Mouse (Mus musculus) olfactory bulb, adult 2 months (tissue): ENCODE measurements at regions not wholly inside any gene's neighbourhood (a gene's known extent, or its start where the extent isn't known, plus 50 kb on each side); places are given as distances from the start of the nearest gene placed in this dataset.

ENCODE experiments used
- H3K27ac ChIP-seq: fragments of 200-500 bp; 2 replicates; pipeline ENCODE4 v1.5.1; 2012; ENCODE audit warnings: low read depth, low read length; ENCODE audit not compliant: insufficient read depth
- H3K4me1 ChIP-seq: fragments of 200-500 bp; 2 replicates; pipeline ENCODE4 v1.6.1; 2012; ENCODE audit warnings: low read length; ENCODE audit not compliant: control insufficient read depth, insufficient read depth
- H3K4me3 ChIP-seq: fragments of 200-500 bp; 2 replicates; pipeline ENCODE4 v1.5.1; 2012; ENCODE audit warnings: mild to moderate bottlenecking, low read depth, low read length, moderate library complexity; ENCODE audit not compliant: insufficient read depth
- CTCF ChIP-seq: fragments of 200-500 bp; IDR thresholded peaks from 2 replicates; pipeline ENCODE4 v1.5.1; 2012; ENCODE audit warnings: low read depth, mild to moderate bottlenecking, low read length, moderate library complexity; ENCODE audit not compliant: insufficient read depth
- POLR2A ChIP-seq: fragments of 200-500 bp; IDR thresholded peaks from 2 replicates; pipeline ENCODE4 v1.6.1; 2012; ENCODE audit warnings: mild to moderate bottlenecking, low read depth, low read length, moderate library complexity; ENCODE audit not compliant: insufficient read depth
- WGBS: fragments of 180-500 bp; shearing (Covaris S2); methylation state at CpG from one replicate; pipeline ENCODE4 v1.1.7; 2018; 5-methylcytosine and 5-hydroxymethylcytosine counted together

GRCm38 (mm10) chr17:85932360-85933132 lies 212.4 kb downstream of the Srbd1 start:
- Histone ChIP-seq H3K4me3 (no peak overlapping the region), H3K4me1 (no peaks in the 10 kb centered on the region), H3K27ac (no peak overlapping the region)
- WGBS, result 84% methylated on average over 30 of the region's 30 CpGs
- TF ChIP-seq POLR2A (no peak), CTCF (no peak)

GRCm38 (mm10) chr17:85931955-85932354 lies 213.0 kb downstream of the Srbd1 start:
- TF ChIP-seq CTCF (no peak), POLR2A (no peak)
- H3K4me3 ChIP-seq, result no peak overlapping the region
- H3K4me1 ChIP-seq, result no peaks in the 10 kb centered on the region
- H3K27ac ChIP-seq, result no peak overlapping the region
- 96% methylated on average over 10 of the region's 10 CpGs for WGBS

GRCm38 (mm10) chr17:85930789-85931188 lies 214.2 kb downstream of the Srbd1 start:
- no peak overlapping the region for H3K27ac ChIP-seq
- no peak for TF ChIP-seq CTCF
- TF ChIP-seq POLR2A, result no peak
- H3K4me1 ChIP-seq, result no peaks in the 10 kb centered on the region
- 82% methylated on average over 5 of the region's 5 CpGs for WGBS
- H3K4me3 ChIP-seq, result no peak overlapping the region

DNA sequence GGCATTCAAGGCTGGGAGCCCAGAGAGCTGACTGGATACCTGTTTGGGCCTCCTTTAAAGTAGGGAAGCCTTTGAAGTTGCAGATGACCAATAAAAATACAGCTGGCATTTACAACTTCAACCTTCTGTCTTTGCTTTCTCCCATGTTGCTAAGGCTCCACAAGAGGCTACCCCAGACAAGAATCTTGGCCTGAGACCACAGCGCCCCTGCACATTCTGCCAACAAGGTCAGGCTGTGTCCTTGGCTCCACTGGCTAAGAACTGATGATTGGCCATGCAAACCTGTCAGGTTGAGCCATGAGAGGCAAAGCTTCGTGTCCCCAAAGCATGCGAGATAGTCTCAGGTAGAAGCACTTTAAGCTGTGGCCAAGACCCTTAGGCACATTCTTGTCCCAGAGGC lies 214.6 kb downstream of the Srbd1 start:
- TF ChIP-seq CTCF (no peak), POLR2A (no peak)
- 88% methylated on average over 3 of the region's 3 CpGs for WGBS
- Histone ChIP-seq H3K4me1 (no peaks in the 10 kb centered on the region), H3K4me3 (no peak overlapping the region), H3K27ac (no peak overlapping the region)

- H3K27ac ChIP-seq, result no peak overlapping the region
- WGBS, result 90% methylated on average over 12 of the region's 12 CpGs
These were observed 215.2 kb downstream of the Srbd1 start for GRCm38 (mm10) chr17:85929699-85930286.

DNA sequence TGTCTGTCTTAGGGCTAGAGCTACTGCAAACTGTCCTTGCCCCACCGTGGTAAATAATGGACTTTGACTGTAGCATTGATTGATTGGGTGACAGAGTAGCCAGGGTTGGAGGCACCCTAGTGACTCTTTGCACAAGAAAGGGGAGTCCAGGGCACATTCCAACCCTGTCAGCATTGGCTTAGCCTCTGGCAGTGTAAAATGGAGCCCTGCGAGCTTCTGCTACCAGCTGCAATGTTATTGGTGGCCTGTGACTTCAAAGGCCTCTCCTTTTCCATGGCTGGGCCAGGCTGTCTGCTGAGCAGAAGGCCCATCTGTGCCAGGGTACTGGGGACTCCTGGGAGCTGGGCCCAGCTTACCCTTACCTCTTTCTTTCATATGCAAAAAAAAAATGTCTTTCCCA lies 216.4 kb downstream of the Srbd1 start:
- Histone ChIP-seq H3K4me1 (no peaks in the 10 kb centered on the region), H3K4me3 (no peak overlapping the region), H3K27ac (no peak overlapping the region)
- 70% methylated on average over 2 of the region's 2 CpGs for WGBS
- TF ChIP-seq CTCF, result no peak
- no peak for TF ChIP-seq POLR2A

More at GRCm38 (mm10) chr17:85929699-85930286, 215.2 kb downstream of the Srbd1 start:
- no peak overlapping the region for H3K4me3 ChIP-seq
- TF ChIP-seq POLR2A (no peak), CTCF (no peak)
- no peaks in the 10 kb centered on the region for H3K4me1 ChIP-seq

GRCm38 (mm10) chr17:85927261-85927660 lies 217.7 kb downstream of the Srbd1 start:
- Histone ChIP-seq H3K4me1 (no peaks in the 10 kb centered on the region), H3K4me3 (no peak overlapping the region), H3K27ac (no peak overlapping the region)
- TF ChIP-seq POLR2A (no peak), CTCF (no peak)
- 72% methylated on average over 9 of the region's 9 CpGs for WGBS

DNA sequence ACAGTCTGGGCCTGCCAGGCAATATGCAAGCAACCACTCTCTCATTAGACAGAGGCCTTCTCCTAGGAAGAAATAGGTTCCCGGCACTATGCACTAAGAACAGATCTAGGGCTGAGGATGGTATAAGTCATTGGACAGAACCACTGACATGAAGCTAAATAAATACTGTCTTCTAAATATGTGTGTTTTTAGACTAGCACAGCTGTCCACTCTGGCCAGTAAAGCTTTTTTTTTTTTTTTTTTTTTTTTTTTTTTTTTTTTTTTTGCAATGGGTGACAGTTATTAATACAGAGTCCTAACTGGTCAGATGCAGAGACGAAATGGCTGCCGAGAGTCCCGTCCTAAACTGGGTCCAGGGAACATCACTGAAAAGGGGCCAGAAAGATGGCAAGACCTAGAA lies 218.9 kb downstream of the Srbd1 start:
- Histone ChIP-seq H3K27ac (no peak overlapping the region), H3K4me3 (no peak overlapping the region), H3K4me1 (no peaks in the 10 kb centered on the region)
- WGBS, result 95% methylated on average over 4 of the region's 4 CpGs
- no peak for TF ChIP-seq POLR2A
- TF ChIP-seq CTCF, result no peak

DNA sequence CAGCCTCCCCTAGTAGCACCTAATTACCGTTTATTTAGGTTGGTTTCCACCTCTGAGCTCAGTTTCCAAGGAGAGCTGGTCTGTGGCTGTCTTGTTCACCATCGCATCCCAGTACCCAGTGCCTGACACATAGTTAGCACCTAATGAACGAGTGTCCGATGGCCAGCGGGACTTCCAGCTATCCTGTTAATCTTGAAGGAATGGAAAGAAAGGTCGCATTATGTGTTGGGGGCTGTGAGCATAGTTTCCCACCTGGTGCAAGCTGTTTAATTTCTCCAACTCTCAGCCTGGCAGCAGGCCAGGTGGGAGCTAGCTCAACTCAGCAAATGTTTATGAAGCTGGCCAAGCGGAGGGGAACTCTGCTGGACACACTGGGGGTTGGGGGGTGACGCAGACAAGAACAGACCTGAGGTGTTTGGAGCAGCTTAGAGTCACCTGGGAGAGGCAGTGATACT lies 223.7 kb downstream of the Srbd1 start:
- Histone ChIP-seq H3K4me1 (no peaks in the 10 kb centered on the region), H3K27ac (no peak overlapping the region), H3K4me3 (no peak overlapping the region)
- 77% methylated on average over 8 of the region's 8 CpGs for WGBS
- no peak for TF ChIP-seq CTCF
- TF ChIP-seq POLR2A, result no peak

- H3K4me1 ChIP-seq, result no peaks in the 10 kb centered on the region
- H3K27ac ChIP-seq, result no peak overlapping the region
- TF ChIP-seq CTCF (no peak), POLR2A (no peak)
- 92% methylated on average over 7 of the region's 7 CpGs for WGBS
- H3K4me3 ChIP-seq, result no peak overlapping the region
These were observed 225.1 kb downstream of the Srbd1 start for GRCm38 (mm10) chr17:85919868-85920267.
